Mouse (Mus musculus) adipocyte (in vitro differentiated cells): ENCODE results near the gene Fam19a5.

Experiments used
- DNase-seq: peaks from one replicate; pipeline ENCODE4 v3.0.0-alpha.2; 2016; ENCODE audit warnings: low spot score

Fam19a5 gene

DNA sequence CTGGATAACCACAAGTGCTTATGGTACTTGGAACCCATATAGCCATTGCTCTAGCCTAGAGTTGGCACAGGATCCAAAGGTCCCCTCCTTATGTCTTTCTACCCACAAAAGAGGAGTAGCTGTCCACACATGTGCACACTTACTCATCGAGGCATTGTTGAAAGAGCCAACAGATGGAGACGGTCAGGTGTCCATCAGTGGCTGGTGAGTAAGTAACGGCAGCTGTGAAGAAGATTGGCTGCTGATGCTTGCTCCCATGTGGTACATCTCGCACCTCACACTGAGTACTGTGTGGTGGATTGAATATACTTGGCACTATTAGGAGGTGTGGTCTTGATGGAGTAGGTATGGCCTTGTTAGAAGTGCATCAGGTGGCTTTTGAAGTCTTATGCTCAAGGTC, 192.2 kb downstream of the Fam19a5 start:
- no peak for DNase-seq

GRCm38 (mm10) chr15:87755482-87755881, 211.4 kb downstream of the Fam19a5 start:
- no peak for DNase-seq

- no peak for DNase-seq
Measured at GRCm38 (mm10) chr15:87765876-87766275, 221.8 kb downstream of the Fam19a5 start.

DNA sequence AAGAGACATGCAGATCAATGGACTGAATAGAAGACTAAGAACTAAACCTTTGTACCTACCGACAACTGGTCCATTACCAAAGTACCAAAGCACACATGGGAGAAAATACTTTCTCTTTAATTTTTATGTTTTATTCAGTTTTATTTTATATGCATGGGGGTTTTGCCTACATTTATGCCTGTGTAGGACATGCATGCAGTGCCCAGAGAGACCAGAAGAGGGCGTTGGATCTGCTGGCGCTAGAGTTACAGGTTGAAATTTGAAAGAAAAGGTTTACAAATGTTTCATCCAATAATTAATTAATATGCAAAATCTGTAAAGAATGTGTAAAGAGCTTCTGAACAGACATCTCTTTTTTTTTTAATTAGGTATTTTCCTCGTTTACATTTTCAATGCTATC, 229.9 kb downstream of the Fam19a5 start:
- no peak for DNase-seq

DNA sequence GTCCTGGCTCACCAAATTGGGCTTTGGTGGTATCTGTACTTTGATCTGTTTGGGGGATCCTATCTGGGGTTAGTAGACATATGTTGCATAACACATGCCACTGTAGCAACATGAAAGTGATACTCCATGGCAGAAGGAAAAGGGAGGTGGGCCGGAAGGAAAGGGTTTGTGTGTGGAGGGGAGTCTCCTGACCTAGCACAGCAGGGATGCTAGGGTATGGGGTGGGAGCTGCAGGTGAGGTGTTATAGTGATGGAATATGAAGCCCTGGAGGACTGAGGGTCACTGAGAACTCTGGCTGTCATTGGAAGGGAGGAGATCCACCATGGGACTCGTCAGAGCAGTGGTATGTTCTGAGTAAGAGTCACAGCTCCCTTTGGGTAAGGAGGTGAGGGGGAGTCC, 239.2 kb downstream of the Fam19a5 start:
- no peak for DNase-seq

- DNase-seq, result no peak
Measured at GRCm38 (mm10) chr15:87789671-87790070, 245.6 kb downstream of the Fam19a5 start.

DNA sequence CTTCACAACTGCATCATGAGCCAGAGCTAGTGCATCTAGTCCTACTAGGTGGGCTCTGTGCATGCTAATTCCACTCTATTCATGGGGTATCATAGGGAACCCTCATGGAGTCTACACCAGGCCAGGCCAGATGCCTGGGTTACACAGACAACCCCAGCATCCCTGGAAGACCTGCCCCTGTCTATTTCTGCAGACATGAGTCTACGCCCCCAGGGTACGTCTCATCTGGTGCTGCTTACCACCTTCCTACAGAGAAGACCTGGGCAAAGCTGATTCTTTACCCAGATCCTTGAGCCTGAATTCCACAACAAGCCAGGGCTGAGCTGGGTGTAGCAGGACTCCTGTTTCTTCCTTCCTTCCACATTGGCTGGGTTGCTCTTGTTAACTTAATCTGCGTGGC, 249.6 kb downstream of the Fam19a5 start:
- DNase-seq, result no peak

DNA sequence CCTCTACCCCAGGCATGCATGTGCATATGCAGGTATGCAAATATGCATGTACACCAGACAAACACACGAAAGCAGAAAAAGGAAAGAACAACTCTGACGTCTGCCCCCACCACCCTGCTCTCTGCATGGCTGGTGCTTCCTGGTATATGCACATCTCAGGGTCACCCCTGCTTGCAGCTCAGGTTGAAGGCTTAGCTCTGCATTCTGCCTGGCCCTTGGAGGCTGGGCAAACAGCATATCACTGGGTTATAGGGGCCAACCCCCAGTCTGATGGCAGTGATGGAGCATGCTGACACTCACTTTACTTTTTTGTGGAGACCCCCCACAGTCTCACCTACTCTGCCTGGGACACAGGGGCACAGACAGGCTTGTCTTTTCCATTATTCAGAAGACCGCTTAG, 252.5 kb downstream of the Fam19a5 start:
- no peak for DNase-seq
